Mouse (Mus musculus): ENCODE results near the gene Pak7. TPM values are rescaled to one million over a fixed set of nuclear protein-coding genes. Genes with fewer than 3 reads are reported as not detected.

The Pak7 gene
- polyA plus RNA-seq (2015; fragmentation: Nextera tagmentation; extraction: Ambion mirVana) = 33.7 and 35.7 TPM in 2 replicates

DNA sequence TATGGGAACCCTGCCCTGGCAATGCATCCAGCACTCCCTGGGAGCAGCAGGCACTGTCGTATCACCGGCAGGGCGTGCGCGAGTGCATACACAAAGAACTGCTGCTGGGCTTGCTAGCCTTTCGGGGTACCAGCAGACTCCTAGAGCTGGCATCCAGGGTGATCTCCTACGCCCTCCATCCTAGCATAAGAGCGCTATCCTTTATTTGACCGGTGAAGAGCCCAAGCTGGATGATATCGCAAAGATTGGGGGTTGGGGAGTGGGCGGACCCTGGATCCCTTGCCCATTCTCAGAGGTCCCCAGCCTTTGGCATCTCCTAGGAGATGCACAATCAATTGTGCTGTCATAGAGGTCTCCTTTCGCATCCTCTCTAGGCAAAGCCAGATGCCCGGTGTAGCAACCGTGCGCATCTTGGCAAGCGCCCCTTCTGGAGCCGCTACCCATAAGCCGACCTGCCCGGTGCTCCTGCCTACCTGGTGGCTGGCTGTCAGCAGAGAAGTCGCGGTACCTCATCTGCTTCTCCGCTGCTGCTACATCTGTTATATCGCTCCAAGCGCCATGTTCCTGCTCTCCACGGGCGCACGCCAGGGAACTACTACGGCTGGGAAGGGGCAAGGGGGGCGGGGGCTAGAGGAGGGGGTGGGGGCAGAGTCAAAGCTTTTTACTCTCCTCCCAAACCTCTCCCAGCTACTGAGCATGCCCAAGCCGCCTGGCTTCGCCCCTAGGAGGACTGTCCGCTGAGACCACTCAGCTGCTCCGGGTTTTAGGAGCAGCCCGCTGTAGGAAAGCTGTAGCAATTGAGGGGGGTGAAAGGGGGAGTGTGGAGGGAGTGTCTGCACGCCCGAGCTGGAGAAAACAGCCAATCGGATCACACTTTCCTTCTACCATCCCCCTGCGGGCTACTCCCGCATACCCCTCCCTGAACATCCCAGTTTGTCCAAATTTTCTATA lies at the start of gene Pak7:
Gene Pak7, minus strand, starts transcription at position 787 of the 951 bp plus-strand sequence.
- H3K9ac ChIP-seq (ENCODE audit: low read depth, low read length) = peak within 1 kb of the TSS; percentile 95
- H3K4me3 ChIP-seq (ENCODE audit: low read depth, low read length) = peak within 1 kb of the TSS; percentile 81
- H3K4me1 ChIP-seq (ENCODE audit: control insufficient read depth, insufficient read depth, low read length) = peaks cover 15% of the 10 kb centered on the region
- peak; percentile 99 for ATAC-seq
- WGBS = under 1% methylated on average over 39 of the region's 39 CpGs
- no peaks in the 10 kb centered on the region for H3K27me3 ChIP-seq (ENCODE audit: control insufficient read depth, insufficient read depth, low read depth, low read length)
- H3K27ac ChIP-seq (ENCODE audit: low read length) = peak within 1 kb of the TSS; percentile 97
- peak within 1 kb of the TSS; percentile 68 for H3K4me2 ChIP-seq (ENCODE audit: low read length)
- no peaks in the 10 kb centered on the region for H3K36me3 ChIP-seq (ENCODE audit: control insufficient read depth, insufficient read depth, low read length)
- H3K9me3 ChIP-seq (replicated peaks; ENCODE audit: control insufficient read depth, low read length, poor library complexity, severe bottlenecking) = no peaks in the 10 kb centered on the region

DNA sequence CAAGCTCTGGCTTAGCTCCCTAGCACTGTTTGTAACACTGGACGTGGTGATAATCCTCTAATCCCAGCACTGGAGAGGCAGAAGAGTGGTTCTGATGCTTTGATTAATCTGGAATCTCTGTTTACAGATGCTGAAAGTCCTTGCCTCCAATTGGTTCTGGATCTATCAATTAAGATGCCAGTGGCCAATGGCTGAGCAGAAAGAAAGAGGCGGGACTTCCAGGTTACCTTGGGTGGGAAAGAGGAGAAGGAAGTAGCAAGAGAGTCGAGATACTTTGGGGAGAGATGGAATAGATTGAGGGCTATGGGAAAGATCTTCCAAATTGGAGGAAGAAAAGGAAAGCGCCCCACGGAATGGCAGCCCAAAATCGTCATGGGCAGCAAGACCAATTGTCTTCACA lies 37.8 kb upstream of the Pak7 start:
- ATAC-seq = no peak
- Histone ChIP-seq H3K9me3 (replicated peaks; ENCODE audit: control insufficient read depth, low read length, poor library complexity, severe bottlenecking) (no peaks in the 10 kb centered on the region), H3K36me3 (ENCODE audit: control insufficient read depth, insufficient read depth, low read length) (no peaks in the 10 kb centered on the region), H3K4me2 (ENCODE audit: low read length) (no peak overlapping the region), H3K27ac (ENCODE audit: low read length) (no peak overlapping the region), H3K9ac (ENCODE audit: low read depth, low read length) (no peak overlapping the region), H3K27me3 (ENCODE audit: control insufficient read depth, insufficient read depth, low read depth, low read length) (no peaks in the 10 kb centered on the region), H3K4me3 (ENCODE audit: low read depth, low read length) (no peak overlapping the region), H3K4me1 (ENCODE audit: control insufficient read depth, insufficient read depth, low read length) (no peaks in the 10 kb centered on the region)
- 80% methylated on average over 6 of the region's 6 CpGs for WGBS

DNA sequence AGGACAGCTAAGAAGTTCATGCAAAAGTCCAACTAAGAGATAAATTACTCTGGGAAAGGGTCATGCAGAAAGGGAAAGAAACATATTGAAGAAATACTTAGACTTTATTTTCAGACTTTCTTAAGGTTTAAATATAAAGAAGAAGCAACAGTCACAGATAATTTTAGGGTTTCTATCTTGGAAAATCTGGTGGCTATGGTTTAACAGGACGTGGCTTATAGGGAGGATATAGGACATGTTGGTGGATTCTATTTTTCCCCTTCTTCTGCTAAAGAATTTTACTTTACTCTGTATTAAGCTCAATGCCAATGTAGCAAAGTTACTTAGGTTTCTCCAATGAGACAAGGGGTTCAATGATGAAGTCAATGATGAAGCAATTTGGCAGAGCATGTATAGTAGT lies 31.8 kb upstream of the Pak7 start:
- 86% methylated on average over 1 of the region's 1 CpGs for WGBS
- no peaks in the 10 kb centered on the region for H3K36me3 ChIP-seq (ENCODE audit: control insufficient read depth, insufficient read depth, low read length)
- H3K4me2 ChIP-seq (ENCODE audit: low read length) = no peak overlapping the region
- ATAC-seq = no peak
- no peaks in the 10 kb centered on the region for H3K9me3 ChIP-seq (replicated peaks; ENCODE audit: control insufficient read depth, low read length, poor library complexity, severe bottlenecking)
- H3K4me3 ChIP-seq (ENCODE audit: low read depth, low read length) = no peak overlapping the region
- no peak overlapping the region for H3K9ac ChIP-seq (ENCODE audit: low read depth, low read length)
- no peaks in the 10 kb centered on the region for H3K4me1 ChIP-seq (ENCODE audit: control insufficient read depth, insufficient read depth, low read length)
- H3K27me3 ChIP-seq (ENCODE audit: control insufficient read depth, insufficient read depth, low read depth, low read length) = no peaks in the 10 kb centered on the region
- H3K27ac ChIP-seq (ENCODE audit: low read length) = no peak overlapping the region

DNA sequence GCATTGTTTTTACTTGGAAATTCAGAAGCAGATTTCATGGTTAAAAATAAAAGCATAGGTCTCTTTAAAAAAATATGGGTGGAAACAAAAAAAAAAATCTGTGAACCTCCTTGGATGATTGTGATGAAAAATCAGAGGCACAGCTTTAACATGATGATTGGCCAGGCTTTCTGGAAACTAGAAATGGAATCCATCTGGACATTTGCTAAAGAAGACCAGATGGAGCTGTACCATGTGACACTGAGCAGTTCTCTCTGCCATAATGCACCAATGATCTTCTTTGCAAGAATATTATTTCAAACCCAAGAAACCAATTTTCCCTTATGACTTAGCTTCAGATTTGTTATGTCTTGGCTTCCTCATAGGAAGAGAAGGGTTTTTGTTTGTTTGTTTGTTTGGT lies 28.6 kb upstream of the Pak7 start:
- Histone ChIP-seq H3K36me3 (ENCODE audit: control insufficient read depth, insufficient read depth, low read length) (no peaks in the 10 kb centered on the region), H3K4me1 (ENCODE audit: control insufficient read depth, insufficient read depth, low read length) (no peaks in the 10 kb centered on the region), H3K27me3 (ENCODE audit: control insufficient read depth, insufficient read depth, low read depth, low read length) (no peaks in the 10 kb centered on the region), H3K4me2 (ENCODE audit: low read length) (no peak overlapping the region), H3K4me3 (ENCODE audit: low read depth, low read length) (no peak overlapping the region), H3K27ac (ENCODE audit: low read length) (no peak overlapping the region), H3K9me3 (replicated peaks; ENCODE audit: control insufficient read depth, low read length, poor library complexity, severe bottlenecking) (no peaks in the 10 kb centered on the region), H3K9ac (ENCODE audit: low read depth, low read length) (no peak overlapping the region)
- ATAC-seq = no peak

DNA sequence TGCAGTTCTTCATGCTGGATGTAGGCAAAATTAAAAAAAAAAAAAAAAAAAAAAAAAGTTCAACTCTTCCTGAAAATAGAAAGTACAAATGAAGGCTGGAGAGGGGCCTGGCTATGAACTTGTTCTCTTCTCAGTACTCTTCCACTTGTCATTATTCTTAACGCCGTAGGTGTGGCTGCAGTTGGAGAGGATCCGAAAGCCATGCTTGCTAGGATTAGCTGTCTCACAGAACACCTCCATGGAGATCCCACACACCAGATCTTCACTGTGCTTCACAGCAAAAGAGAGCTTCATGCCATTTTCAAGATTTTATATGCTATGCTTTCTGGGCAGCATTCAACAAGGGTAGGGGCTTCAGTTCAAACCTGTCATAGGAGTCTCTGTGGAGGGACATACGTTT lies 14.8 kb upstream of the Pak7 start:
- no peak overlapping the region for H3K27ac ChIP-seq (ENCODE audit: low read length)
- H3K36me3 ChIP-seq (ENCODE audit: control insufficient read depth, insufficient read depth, low read length) = no peaks in the 10 kb centered on the region
- 86% methylated on average over 4 of the region's 4 CpGs for WGBS
- no peaks in the 10 kb centered on the region for H3K4me1 ChIP-seq (ENCODE audit: control insufficient read depth, insufficient read depth, low read length)
- H3K27me3 ChIP-seq (ENCODE audit: control insufficient read depth, insufficient read depth, low read depth, low read length) = no peaks in the 10 kb centered on the region
- H3K4me2 ChIP-seq (ENCODE audit: low read length) = no peak overlapping the region
- H3K9ac ChIP-seq (ENCODE audit: low read depth, low read length) = no peak overlapping the region
- H3K4me3 ChIP-seq (ENCODE audit: low read depth, low read length) = no peak overlapping the region
- H3K9me3 ChIP-seq (replicated peaks; ENCODE audit: control insufficient read depth, low read length, poor library complexity, severe bottlenecking) = 0 out of 2 replicates have a peak, but pooled peaks cover 2% of the 10 kb centered on the region
- ATAC-seq = no peak

DNA sequence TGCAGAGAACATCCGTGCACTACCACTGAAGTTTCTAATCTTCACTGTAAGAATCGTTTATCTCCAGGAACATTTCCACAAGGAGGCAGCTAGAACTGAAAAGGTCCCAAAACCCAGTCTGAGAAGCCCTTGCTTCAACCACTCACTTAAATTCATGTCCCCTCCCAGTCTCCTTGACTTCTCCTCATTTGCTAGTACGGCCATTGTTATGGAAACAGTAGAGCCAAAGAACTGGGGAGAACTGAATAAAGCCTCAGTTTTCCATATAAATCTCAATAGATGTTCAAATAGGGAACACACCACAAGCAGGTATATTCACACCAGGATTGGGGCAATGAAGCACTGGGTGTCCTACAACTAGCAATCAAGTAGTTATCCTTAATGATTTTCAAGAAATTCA lies 12.4 kb downstream of the Pak7 start:
- H3K36me3 ChIP-seq (ENCODE audit: control insufficient read depth, insufficient read depth, low read length) = no peaks in the 10 kb centered on the region
- ATAC-seq = no peak
- WGBS = 60% methylated on average over 3 of the region's 3 CpGs

DNA sequence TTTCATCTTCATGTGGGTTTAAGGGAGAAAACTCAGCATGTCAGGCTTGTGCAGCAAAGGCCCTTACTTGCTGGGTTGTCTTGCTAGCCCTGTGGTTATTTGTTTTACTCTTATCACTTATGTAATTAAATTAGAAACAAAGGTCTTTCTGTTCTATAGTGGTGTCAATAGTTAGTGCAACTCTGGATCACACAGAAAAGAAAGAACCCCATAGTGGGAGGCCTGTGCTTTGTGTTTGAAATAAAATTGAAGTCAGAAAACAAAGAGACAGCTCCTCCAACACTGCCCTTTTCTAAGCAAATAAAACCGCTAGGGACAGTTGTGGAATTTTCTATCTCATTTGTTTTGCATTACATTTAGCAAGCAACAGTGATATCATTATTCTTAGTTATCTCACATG lies 15.4 kb downstream of the Pak7 start:
- Histone ChIP-seq H3K4me2 (ENCODE audit: low read length) (no peak overlapping the region), H3K4me1 (ENCODE audit: control insufficient read depth, insufficient read depth, low read length) (no peaks in the 10 kb centered on the region), H3K36me3 (ENCODE audit: control insufficient read depth, insufficient read depth, low read length) (no peaks in the 10 kb centered on the region), H3K9ac (ENCODE audit: low read depth, low read length) (no peak overlapping the region), H3K27ac (ENCODE audit: low read length) (no peak overlapping the region), H3K4me3 (ENCODE audit: low read depth, low read length) (no peak overlapping the region), H3K27me3 (ENCODE audit: control insufficient read depth, insufficient read depth, low read depth, low read length) (no peaks in the 10 kb centered on the region), H3K9me3 (replicated peaks; ENCODE audit: control insufficient read depth, low read length, poor library complexity, severe bottlenecking) (no peaks in the 10 kb centered on the region)
- 71% methylated on average over 1 of the region's 1 CpGs for WGBS
- no peak for ATAC-seq

More for the DNA sequence above, 12.4 kb downstream of the Pak7 start:
- Histone ChIP-seq H3K4me3 (ENCODE audit: low read depth, low read length) (no peak overlapping the region), H3K27ac (ENCODE audit: low read length) (no peak overlapping the region), H3K9me3 (replicated peaks; ENCODE audit: control insufficient read depth, low read length, poor library complexity, severe bottlenecking) (no peaks in the 10 kb centered on the region), H3K9ac (ENCODE audit: low read depth, low read length) (no peak overlapping the region), H3K4me2 (ENCODE audit: low read length) (no peak overlapping the region), H3K27me3 (ENCODE audit: control insufficient read depth, insufficient read depth, low read depth, low read length) (no peaks in the 10 kb centered on the region), H3K4me1 (ENCODE audit: control insufficient read depth, insufficient read depth, low read length) (no peaks in the 10 kb centered on the region)

DNA sequence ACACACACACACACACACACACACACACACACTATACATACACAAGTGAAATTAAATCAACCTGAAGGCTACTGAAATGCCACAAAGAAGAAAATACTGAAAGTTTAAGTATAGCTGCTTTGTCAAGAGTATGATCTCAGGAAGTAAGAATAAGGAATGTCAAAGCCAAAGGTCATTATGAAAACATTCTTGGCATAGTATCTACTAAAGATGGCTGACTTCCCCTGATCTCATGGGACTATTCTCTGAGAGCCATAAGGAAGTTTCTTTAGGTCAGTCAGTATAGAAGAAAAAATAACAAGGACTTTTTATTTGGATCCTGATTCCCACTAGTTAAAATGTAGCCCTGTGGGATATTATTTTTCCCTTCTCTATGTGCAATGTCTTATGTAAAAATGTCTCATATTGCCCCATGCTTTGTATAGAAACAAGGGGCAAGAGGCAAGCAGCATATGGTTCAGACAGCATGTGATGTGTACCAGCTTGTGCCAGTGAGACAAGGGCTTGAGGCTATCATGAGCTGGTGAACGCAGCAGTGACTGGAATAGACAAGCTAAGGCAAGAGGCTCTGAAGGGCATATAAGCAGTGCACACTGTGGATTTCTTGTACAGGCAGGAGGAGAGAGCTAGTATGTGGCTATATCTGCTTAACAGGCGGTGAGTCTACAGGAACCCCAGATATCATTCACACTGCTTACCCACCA lies 36.2 kb downstream of the Pak7 start:
- Histone ChIP-seq H3K4me2 (ENCODE audit: low read length) (no peak overlapping the region), H3K4me3 (ENCODE audit: low read depth, low read length) (no peak overlapping the region), H3K36me3 (ENCODE audit: control insufficient read depth, insufficient read depth, low read length) (no peaks in the 10 kb centered on the region), H3K27me3 (ENCODE audit: control insufficient read depth, insufficient read depth, low read depth, low read length) (no peaks in the 10 kb centered on the region), H3K27ac (ENCODE audit: low read length) (no peak overlapping the region), H3K4me1 (ENCODE audit: control insufficient read depth, insufficient read depth, low read length) (no peaks in the 10 kb centered on the region; the same call in 1 of the 2 replicates), H3K9ac (ENCODE audit: low read depth, low read length) (no peak overlapping the region), H3K9me3 (replicated peaks; ENCODE audit: control insufficient read depth, low read length, poor library complexity, severe bottlenecking) (no peaks in the 10 kb centered on the region)
- no peak for ATAC-seq
- WGBS = 86% methylated on average over 2 of the region's 2 CpGs

DNA sequence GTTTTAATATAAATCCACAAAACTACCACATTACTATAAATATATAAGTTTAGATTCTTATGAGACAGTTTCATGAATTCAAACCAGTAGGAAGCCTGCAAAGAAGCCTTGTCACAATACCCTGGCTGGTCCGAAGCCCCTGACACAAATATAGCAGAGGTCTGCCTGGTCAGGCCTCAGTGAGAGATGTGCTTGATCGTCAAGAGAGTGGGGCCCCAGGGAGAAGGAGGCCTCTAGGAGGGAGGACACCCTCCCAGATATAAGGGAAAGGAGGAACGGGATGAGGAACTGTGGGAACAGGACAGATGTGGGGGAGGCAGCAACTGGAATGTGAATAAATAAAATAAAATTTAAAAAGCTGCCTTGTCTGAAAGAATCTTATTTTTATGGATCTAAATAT lies 37.3 kb downstream of the Pak7 start:
- Histone ChIP-seq H3K4me2 (ENCODE audit: low read length) (no peak overlapping the region), H3K4me3 (ENCODE audit: low read depth, low read length) (no peak overlapping the region), H3K9me3 (replicated peaks; ENCODE audit: control insufficient read depth, low read length, poor library complexity, severe bottlenecking) (no peaks in the 10 kb centered on the region), H3K36me3 (ENCODE audit: control insufficient read depth, insufficient read depth, low read length) (no peaks in the 10 kb centered on the region), H3K27me3 (ENCODE audit: control insufficient read depth, insufficient read depth, low read depth, low read length) (no peaks in the 10 kb centered on the region), H3K4me1 (ENCODE audit: control insufficient read depth, insufficient read depth, low read length) (no peaks in the 10 kb centered on the region; the same call in 1 of the 2 replicates), H3K9ac (ENCODE audit: low read depth, low read length) (no peak overlapping the region), H3K27ac (ENCODE audit: low read length) (no peak overlapping the region)
- 72% methylated on average over 3 of the region's 3 CpGs for WGBS
- ATAC-seq = no peak
